Mouse (Mus musculus): ENCODE results near the gene Asap3.

Gene Asap3

DNA sequence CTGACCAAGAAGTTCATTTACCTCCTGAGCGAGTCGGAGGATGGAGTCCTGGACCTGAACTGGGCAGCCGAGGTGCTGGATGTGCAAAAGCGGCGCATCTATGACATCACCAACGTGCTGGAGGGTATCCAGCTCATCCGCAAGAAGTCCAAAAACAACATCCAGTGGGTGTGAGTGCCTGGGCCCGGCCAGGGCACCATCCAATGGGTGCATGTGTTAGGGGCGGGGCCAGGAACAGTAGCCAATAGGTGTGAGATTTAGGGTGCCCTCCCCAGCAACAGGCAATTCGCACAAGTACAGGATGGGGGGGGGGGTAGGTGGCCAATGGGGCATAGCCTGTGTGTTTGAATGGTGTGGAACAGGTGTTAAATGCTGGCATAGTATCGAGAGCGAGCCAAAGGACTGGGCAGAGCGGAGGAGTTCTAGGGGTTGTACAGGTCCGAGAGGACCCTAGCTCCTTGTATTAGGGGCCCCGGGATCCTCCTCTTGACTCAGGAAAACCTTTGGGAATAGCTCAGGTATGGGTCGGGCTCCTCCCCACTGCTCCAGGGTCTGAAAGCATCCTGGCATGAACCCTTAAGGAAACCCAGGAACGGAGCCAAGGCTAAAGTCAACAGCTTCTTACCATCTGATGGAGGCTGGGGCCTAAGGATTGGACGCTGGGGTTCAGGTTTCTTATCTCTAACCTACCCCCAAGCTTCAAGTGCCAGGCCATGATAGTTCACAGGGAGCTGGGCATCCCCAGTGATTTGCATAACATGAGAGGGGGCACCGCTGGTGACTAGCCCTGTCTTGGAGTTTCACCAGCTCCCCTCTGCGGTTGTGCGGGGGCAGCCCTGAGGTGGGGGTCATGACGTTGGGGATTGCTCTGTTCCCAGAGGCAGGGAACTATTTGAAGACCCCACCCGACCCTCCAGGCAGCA is 25.5 kb upstream of the Asap3 start:
- peak; percentile 88 for DNase-seq (ENCODE audit: low read depth)

GRCm38 (mm10) chr4:136181367-136181766 is 24.8 kb upstream of the Asap3 start:
- DNase-seq (ENCODE audit: low read depth): no peak

DNA sequence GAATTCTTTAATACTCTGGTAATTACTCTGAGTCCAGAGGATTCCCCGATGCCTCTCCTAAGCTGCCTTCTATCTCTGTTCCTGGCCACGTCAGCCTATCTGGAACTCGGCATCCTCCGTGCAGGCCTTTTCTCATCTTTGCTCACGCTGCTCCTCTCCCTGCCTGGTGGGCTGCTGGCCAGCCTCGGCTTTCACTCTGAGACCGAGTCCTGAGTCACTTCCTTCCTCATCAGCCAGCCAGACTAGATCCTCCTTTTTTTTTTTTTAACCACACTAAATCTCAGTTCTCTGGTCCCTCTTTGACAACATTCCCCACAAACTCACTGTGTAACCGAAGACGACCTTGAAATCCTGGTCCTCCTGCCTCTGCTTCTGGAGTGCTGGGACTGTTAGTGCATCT is 20.8 kb upstream of the Asap3 start:
- no peak for DNase-seq (ENCODE audit: low read depth)

DNA sequence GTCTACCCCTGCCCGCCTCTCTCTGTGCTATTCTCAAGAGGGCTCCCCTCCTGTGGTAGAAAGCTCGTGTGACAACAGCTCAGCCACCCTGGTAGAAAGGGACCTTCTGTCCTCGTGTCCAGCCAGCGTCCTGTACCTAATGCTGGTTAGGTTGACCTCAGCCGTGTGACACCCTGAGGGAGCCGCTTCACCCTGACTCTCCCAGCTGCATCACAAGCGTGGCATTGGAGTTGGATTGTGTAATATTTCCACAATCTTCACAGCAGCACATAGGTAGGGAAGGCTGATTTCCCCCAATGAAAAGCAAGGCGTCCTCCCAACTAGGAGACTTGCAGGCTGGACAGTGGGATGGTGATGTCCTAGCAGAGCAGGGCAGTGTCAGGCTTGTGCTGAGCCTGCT is 19.9 kb upstream of the Asap3 start:
- no peak for DNase-seq (ENCODE audit: low read depth)

GRCm38 (mm10) chr4:136186739-136187472 is 19.3 kb upstream of the Asap3 start:
- DNase-seq (ENCODE audit: low read depth): no peak

GRCm38 (mm10) chr4:136188973-136189737 is 17.0 kb upstream of the Asap3 start:
- DNase-seq (ENCODE audit: low read depth): peak; percentile 70

- peak; percentile 83 for DNase-seq (ENCODE audit: low read depth)
These were observed 16.3 kb upstream of the Asap3 start for GRCm38 (mm10) chr4:136189912-136190311.

DNA sequence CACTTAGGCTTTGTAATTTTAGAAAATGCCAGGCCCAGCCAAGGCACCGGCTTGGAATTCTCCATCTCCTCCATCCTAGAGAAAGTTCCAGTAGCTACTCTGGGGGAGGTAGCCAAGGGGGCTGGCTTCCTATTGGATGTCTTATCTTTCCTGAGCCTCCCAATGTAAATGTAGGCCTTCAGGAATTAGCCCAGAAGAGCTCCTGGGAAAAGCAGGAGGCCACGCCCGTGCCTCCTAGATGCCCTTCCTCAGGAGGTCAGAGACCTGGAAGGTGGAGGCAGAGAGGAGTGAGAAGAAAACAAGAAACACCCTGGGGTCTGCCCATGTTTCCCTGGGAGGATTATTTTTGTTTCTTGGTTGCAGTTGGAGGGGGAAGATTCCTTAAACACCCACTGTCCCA is 12.6 kb upstream of the Asap3 start:
- DNase-seq (ENCODE audit: low read depth): no peak

DNA sequence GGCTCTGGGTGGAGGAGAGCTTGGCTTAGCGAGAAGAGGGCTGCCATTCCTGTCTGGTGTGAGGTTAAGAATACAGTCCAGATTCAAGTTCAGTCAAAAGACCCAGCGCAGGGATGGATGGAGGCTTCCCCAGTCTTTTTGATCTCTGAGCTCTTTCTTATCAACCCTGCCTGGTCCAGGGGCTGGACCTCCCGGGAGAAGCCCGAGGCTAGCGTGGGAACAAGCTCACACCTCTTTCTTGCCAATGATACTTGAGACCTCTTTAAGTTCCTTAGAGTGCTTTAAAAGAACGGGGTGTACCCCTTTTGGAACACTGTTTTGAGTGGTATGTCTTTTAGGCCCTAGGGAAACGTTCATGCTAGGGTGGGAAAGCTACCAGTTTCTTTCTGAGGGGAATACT is 11.1 kb upstream of the Asap3 start:
- DNase-seq (ENCODE audit: low read depth): no peak

DNA sequence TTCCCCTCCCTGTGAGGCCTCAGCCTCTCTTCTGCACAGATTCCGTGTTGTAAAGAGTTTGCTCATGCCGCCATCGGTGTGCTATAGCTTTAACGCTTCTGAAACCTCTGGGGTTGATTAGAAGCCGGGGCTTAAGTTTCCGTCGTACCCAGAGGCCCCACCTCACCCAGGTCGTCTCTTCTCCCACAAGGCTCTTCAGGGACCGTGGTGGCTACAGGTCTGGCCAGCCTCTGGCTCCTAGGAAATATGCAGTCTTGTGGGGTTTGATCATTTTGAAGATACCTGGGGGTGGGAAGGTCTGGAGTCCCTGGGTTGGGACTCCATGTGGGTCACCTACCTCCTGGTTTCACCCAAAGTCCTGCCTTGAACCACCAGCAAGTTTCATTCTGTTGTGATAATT is 10.5 kb upstream of the Asap3 start:
- DNase-seq (ENCODE audit: low read depth): no peak

GRCm38 (mm10) chr4:136196201-136196600 is 10.0 kb upstream of the Asap3 start:
- DNase-seq (ENCODE audit: low read depth): peak; percentile 46

DNA sequence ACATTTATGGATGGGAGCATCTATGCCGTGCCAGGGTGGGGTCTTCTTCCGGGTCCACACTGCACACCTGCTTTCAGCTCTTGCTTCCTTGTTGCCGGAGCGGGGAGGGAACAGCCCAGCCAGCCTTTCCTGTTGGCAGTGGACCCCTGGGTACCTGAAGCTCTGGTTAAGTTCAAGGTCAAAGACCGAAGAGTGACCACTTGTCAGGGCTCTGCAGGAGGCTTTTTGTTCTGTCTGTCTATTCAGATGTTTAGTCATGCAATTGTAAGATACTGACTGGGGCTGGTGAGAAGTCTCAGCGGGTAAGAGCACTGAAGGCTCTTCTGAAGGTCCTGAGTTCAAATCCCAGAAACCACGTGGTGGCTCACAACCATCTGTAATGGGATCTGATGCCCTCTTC is 7.3 kb upstream of the Asap3 start:
- DNase-seq (ENCODE audit: low read depth): no peak

GRCm38 (mm10) chr4:136199562-136200292 is 6.4 kb upstream of the Asap3 start:
- peak; percentile 84 for DNase-seq (ENCODE audit: low read depth)

DNA sequence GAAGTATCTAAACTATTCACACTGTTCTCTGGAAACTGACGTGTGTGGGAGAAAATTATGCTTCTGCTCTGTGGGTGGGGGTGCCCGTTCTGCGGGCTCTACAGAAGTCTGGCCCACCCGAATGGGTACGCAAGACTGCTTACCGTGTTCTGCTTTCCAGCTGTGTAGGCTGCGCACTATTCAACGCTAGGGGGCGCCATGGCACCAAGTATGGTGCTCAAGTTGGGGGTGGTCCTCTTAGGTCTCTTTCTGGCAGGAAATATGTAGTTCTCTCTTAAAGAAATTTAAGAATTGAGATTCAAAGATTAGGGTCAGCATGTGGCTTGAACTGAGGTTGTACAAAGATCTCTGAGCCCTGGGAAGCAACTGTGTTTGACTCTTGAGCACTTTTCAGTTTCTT is 3.7 kb upstream of the Asap3 start:
- peak; percentile 86 for DNase-seq (ENCODE audit: low read depth)

GRCm38 (mm10) chr4:136204775-136205174 is 1.4 kb upstream of the Asap3 start:
- no peak for DNase-seq (ENCODE audit: low read depth)

DNA sequence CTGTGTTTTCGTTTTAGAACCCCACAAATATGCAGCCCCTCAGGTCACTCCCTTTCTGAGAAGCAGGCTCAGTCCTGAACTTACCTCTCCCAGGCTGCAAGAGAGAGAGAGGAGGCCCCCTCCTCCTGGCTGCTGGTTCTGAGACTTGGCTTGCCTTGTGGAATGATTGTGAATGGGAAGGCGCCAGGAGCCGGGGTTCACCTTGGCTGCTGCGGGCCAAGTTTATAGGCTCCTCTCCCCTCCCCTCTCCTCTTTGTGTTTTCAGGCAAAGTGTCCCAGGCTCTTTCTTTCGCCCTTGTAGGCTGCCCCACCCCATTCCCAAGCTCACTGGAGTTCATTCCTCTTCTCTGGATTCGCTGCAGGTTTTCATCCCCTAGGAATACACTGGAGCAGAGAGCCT is 778 bp downstream of the Asap3 start:
- peak; percentile 39 for DNase-seq (ENCODE audit: low read depth)

- DNase-seq (ENCODE audit: low read depth): no peak
These were observed 4.8 kb downstream of the Asap3 start for GRCm38 (mm10) chr4:136210931-136211330.

DNA sequence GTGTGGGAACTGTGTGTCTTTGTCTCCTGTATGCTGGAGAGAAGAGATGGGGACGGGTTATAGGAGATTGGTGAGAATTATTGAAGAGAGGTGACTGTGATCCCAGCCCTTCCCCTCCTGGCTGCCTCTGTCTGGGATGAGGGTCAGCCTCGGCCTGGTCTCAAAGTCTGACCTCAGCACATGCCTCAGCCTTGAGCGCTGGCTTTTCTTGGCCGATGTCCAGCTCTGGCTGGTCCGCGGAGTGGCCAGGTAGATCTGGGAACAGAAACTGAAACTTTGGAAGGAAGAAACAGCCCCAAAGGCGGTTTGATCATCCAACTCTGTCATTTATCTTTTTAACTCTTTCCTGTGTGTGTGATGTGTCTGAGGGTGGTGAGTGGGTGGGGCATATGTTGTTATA is 7.5 kb downstream of the Asap3 start:
- no peak for DNase-seq (ENCODE audit: low read depth)

GRCm38 (mm10) chr4:136214828-136215227 is 8.7 kb downstream of the Asap3 start:
- no peak for DNase-seq (ENCODE audit: low read depth)

DNA sequence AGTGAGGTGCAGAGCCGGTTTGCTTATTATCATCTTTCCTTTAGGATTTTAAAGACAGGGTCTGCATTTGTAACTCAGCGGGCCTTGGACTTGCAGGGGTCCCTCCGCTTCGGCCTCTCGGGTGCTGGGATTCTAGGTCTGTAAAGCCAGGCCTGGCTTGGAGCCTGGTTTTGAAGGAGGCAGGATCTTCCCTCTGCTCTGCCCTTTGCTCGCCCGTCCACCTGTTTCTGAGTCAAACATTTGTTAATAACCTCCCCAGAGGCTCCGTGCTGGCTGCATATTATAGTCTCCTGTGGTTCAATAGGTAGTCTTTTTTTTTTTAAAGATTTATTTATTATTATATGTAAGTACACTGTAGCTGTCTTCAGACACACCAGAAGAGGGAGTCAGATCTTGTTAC is 9.4 kb downstream of the Asap3 start:
- DNase-seq (ENCODE audit: low read depth): no peak

- no peak for DNase-seq (ENCODE audit: low read depth)
These were observed 10.9 kb downstream of the Asap3 start for GRCm38 (mm10) chr4:136217063-136217462.
